Mouse (Mus musculus): ENCODE results near the gene Dennd4a.
A peak's percentile ranks its signal among the peaks of the same experiment; 100 is the strongest.
"Not testable (repeated sequence)": the region's sequence is repeated elsewhere in the genome, so short reads cannot be mapped to it uniquely, and the experiment has no call there.

Dennd4a gene

GRCm38 (mm10) chr9:64812475-64812860 is 1.3 kb downstream of the Dennd4a start:
- DNase-seq: no peak

GRCm38 (mm10) chr9:64814273-64814672 is 3.1 kb downstream of the Dennd4a start:
- no peak for DNase-seq

- not testable (repeated sequence) for DNase-seq
Measured at GRCm38 (mm10) chr9:64819686-64820085, 8.5 kb downstream of the Dennd4a start.

- DNase-seq: no peak
Measured at GRCm38 (mm10) chr9:64820086-64820795, 9.1 kb downstream of the Dennd4a start.

GRCm38 (mm10) chr9:64822235-64822634 is 11.1 kb downstream of the Dennd4a start:
- no peak for DNase-seq

- DNase-seq: no peak
Measured at GRCm38 (mm10) chr9:64824389-64825008, 13.4 kb downstream of the Dennd4a start.

GRCm38 (mm10) chr9:64830092-64830618 is 19.0 kb downstream of the Dennd4a start:
- no peak for DNase-seq

- DNase-seq: no peak
Measured at GRCm38 (mm10) chr9:64830641-64831040, 19.5 kb downstream of the Dennd4a start.

GRCm38 (mm10) chr9:64831760-64832159 is 20.6 kb downstream of the Dennd4a start:
- no peak for DNase-seq

- DNase-seq: no peak
Measured at GRCm38 (mm10) chr9:64834418-64834817, 23.3 kb downstream of the Dennd4a start.

GRCm38 (mm10) chr9:64845355-64845754 is 34.2 kb downstream of the Dennd4a start:
- no peak for DNase-seq

- no peak for DNase-seq
Measured at GRCm38 (mm10) chr9:64849548-64849947, 38.4 kb downstream of the Dennd4a start.

GRCm38 (mm10) chr9:64860083-64860482 is 48.9 kb downstream of the Dennd4a start:
- no peak for DNase-seq

GRCm38 (mm10) chr9:64862687-64863086 is 51.5 kb downstream of the Dennd4a start:
- DNase-seq: no peak

- no peak for DNase-seq
Measured at GRCm38 (mm10) chr9:64886008-64886407, 74.9 kb downstream of the Dennd4a start.

- DNase-seq: peak; percentile 47
Measured at GRCm38 (mm10) chr9:64896605-64897004, 85.5 kb downstream of the Dennd4a start.

- no peak for DNase-seq
Measured at GRCm38 (mm10) chr9:64902866-64903265, 91.7 kb downstream of the Dennd4a start.

- DNase-seq: peak; percentile 46
Measured at GRCm38 (mm10) chr9:64903386-64903785, 92.2 kb downstream of the Dennd4a start.

GRCm38 (mm10) chr9:64904917-64905640 is 93.9 kb downstream of the Dennd4a start:
- no peak for DNase-seq

- DNase-seq: no peak
Measured at GRCm38 (mm10) chr9:64907441-64907840, 96.3 kb downstream of the Dennd4a start.

- no peak for DNase-seq
Measured at GRCm38 (mm10) chr9:64913406-64913805, 102.3 kb downstream of the Dennd4a start.

- no peak for DNase-seq
Measured at GRCm38 (mm10) chr9:64913973-64914372, 102.8 kb downstream of the Dennd4a start.

GRCm38 (mm10) chr9:64914629-64915028 is 103.5 kb downstream of the Dennd4a start:
- DNase-seq: no peak

GRCm38 (mm10) chr9:64918560-64918959 is 107.4 kb downstream of the Dennd4a start:
- DNase-seq: no peak
